Mouse (Mus musculus) cerebellum, adult 9-10 months (tissue): ENCODE results near the gene Stox2.

Experiments used
- DNase-seq: peaks from one replicate; pipeline ENCODE4 v3.0.0; 2022

Stox2 gene

DNA sequence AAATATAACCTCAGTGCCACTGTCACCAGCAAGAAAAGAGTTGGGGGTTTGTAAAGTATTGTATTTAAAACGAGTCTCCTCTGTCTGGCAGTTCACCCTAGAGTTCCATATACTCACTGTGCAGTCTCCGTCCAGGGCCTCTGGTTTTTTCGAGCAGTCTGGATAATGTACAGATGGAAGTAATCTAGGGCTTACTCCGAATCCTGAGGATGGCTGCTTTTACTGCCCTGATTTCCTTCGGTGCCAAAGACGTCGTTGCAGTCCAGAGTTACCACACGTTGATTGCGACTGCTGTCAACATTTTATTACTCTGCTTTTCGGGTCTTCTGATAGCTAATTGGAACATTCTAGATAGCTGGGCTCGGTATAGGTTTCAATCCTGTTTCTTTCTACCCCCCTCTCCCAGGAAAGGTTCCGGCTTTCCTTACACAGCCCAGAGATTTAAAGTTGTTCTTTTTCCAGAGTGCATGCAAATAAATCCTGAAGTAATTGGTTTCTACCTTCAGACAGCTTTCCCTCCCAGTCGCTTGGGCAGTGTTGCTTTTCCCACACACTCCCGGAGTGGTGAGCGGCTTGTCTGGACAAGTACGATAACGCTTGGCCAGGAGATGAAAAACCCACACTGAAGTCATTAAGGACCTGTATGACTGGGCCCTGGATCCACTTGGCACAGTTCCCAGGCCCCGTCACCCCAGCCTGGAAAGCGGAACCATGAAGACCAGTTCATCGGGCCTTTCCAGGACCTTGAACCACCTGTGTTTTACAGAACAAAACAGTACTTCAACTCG is 94.1 kb downstream of the Stox2 start:
- DNase-seq: no peak

DNA sequence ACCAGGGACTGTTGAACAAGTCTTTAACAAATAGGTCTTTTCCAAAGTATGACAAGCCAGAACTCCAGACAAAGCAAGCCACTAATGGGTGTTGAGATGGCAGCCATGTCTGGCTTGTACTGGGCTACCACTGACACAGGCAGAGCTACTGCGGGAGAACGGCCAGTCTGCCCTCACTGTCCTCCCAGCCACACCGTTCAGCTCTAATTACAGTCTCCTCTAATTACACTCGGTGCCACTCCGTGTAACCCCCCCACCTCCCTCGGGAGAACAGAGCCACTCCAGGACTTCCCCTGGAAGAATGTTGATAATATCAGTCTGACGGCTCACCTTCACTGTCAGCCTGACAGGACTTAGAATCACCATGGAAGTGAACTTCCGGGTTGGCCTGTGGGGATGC is 97.1 kb downstream of the Stox2 start:
- no peak for DNase-seq

DNA sequence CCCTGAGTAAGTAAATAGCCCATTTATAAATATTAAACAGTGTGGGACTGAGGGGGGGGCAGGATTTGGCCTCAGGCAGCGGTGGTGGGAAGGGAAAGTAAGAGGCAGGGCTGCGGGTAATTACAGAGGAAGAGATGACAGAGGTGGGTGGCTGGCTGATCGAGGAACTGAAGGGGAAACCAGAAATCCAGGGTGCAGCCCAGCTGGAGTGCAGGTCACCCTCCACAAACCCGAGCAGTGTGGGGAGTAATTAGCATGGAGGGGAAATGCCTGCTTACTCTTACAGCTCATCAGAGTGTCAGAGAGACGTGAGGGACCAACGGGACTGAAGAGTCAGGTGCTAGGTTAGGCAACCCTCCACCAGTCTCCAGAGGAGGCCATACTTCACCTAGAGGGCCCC is 98.4 kb downstream of the Stox2 start:
- no peak for DNase-seq

DNA sequence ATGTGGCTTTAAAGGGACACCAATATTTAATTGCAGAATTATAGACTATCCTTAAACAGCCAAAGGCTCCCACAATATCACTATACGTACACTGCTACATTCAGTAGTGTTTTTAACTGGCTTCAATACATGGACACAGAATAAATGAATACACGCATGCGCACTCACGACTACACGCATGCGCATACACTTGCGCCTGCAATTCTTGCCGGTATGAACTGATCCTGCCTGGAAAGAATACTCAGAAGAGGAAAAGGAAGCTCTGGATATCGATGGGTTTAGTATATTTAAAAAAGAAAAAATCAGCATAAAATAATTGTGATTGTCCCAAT is 100.4 kb downstream of the Stox2 start:
- DNase-seq: peak; percentile 45

DNA sequence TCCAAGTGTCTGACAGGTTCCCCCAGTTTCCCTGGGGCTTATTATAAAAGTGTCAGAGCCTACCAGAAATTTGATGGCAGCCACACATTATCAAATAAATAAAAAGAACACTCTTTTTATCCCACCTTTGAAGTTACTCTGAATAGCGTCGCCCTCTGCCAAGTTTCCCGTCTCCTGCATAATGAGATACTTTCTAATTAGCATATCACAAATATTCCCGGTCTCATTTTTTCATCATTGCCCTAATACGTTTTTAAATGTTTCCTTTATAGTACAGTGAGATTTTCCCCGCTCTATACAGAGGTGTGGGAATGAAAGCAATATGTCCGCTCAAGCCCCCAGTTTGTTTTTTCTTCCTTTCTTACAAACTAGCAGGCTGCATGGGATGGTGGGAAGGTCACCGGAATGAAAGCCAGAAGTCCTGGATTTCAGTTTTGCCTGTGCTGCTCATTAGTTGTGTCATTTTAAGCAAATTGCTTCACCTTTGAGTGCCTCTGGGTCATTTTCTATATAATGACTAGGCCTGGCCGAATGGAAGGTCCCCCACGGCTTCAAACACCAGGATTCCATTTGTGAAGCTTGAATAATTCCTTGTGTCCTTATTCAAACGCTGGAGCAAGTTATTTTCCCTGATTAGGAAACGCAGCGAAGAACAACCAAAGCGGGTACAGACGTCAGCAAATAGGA is 100.9 kb downstream of the Stox2 start:
- DNase-seq: peak; percentile 31

DNA sequence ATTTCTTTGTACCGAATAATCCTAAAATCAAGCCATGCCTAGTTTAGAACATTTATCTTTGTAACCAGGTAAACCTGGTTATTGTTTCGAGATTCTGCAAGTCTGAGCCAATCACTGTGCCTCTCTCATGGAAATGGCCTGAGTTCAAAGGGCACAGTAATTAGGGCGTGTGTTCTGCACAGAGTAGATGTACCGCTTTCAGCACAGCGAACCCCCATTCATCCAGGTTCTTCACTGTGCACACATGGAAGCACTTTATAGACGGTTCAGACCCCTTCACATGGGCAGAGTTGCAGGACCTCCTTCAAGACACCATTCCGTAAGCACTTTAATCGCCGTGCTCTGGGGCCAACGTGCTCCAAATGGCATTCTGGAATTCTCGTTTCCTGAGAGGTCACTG is 104.7 kb downstream of the Stox2 start:
- no peak for DNase-seq

DNA sequence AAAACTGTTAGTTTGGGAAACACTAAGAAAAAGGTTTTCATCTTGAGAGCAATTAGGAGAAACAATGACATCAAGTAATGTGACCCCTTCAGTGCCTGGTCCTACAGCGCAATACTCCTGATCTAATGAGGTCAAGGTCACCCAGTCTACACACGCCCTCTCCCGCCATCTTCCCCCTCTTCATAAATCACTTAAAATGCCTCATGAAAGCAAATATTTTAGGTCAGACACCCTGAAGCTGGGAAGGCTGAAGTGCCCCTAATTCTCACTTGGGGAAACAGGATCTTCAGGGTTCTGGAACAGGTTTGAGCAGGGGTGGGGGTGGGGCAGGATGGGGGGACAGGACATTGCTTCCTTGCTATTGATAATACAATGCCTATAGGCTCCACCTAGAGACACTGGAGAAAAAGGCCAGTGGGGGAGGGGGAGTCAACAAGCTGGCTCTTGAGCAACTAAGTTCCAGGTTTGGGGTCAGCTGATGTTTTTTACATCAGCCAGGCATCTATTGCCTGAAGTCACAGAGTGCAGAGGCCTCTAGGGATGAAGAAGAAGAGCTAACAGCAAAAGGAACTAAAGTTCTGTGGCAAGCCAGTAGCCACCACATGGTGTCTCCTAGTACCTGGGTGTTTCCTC is 107.4 kb downstream of the Stox2 start:
- no peak for DNase-seq

DNA sequence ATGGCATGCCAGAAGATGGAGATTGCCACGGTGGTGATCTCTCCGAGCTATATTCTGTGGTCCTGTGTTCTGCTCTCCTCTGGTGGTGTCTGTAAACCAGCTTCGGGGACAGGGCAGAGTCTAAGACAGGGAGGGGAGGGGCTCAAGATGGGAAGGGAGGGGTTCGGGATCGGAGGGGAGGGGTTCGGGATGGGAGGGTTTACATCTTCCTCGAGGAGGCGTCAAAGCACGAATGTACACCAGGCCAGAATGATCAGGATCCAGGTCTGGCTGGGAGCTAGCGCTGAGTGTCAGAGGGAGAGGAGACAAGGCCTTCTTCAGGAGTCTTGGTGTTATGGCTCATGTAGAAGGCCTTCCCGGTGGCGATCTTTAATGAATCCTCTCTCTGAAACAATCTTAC is 109.7 kb downstream of the Stox2 start:
- no peak for DNase-seq

DNA sequence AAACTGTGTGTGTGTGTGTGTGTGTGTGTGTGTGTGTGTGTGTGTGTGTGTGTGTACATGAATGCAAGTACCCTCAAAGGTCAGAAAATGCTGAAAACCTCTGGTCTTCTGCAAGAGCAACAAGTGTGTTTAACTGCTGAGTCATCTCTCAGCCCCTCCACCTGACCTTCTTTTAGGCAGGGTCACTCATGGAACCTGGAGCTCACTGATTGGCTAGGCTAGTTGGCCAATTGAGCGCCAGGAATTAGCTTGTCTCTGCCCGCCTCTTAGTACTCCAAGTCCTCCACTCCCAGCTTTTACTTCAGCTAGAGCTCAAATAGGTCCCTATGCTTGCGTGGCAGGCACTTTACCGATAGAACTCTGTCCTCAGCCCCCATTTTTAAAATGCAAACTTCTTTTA is 110.2 kb downstream of the Stox2 start:
- DNase-seq: no peak

DNA sequence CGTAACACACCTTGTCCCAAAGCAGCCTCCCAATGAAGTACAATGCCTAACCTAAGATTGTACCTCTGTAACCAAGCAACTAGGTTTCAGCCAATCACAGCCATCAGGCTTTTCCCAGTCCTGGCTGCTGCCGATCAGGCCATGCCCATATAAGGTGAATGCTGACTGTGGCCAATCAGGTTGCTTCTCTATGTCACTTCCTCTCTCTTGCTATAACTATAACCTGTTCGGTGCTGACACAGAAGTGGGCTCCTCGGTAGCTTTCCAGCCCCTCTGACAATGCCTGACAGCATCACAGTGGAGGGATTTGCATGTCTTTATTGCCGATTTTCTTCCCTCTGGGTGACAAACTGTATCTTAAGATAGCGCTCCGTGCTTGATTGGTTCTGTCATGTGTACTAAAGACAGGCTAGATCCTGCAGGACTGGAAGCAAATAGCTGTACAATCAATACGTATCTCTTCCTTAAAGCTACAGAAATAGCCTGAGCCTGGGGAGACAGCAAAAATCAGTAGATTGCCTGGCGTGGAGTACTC is 111.9 kb downstream of the Stox2 start:
- peak; percentile 83 for DNase-seq

DNA sequence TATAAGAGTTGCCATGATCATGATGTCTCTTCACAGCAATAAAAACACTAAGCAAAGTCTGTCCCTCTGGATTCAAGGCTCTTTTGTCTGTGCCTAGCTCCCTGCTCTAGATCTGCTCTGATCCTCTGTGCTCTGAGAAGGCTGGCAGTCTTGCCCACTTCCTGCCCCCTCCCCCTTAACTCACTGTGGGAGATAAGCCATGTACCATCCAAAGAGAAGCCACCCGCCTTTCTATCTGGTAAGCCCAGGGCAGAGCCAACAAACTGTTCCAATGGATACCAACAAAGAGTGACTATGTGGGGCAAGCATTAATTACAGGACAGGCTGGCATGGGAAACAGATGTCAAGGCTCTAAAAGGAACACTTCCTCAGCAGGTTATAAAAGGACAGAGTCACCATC is 113.2 kb downstream of the Stox2 start:
- peak; percentile 11 for DNase-seq

DNA sequence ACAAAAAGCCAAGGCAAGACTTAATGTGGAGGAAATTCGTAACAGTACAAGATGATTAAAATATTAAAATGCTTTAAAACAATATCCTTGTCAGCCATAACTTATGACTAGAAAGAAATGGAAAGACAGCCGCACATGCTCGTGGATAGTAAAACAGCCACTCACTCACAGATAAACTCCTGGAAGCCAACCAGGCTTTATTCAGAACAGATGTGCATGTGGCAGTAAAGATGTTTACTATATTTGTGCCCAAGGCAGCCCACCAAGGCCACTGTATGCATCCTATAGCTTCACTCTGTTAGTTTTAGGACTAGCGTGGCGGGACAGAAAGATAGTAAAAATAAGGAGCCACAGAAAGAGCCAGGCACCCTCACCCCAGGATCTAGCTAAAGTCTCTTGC is 115.2 kb downstream of the Stox2 start:
- DNase-seq: no peak

DNA sequence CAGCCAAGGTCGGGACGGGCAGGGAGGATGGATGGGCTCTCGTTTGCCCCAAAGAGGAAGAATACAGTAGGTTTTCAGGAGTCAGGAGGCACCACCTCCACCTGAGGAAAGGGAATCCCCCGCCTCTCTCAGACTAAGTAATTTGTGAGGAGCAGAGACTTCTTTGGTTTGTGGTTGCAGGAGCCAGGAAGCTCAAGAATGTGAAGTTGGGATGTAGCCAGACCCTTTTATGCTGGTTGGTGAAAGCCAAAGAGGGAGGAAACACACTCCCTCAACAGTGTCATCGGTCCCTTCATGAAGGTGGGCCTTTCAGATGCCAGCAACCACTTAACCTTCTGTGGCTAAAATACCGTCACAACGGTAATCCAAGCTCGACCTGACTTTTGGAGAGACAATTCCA is 119.8 kb downstream of the Stox2 start:
- DNase-seq: no peak

DNA sequence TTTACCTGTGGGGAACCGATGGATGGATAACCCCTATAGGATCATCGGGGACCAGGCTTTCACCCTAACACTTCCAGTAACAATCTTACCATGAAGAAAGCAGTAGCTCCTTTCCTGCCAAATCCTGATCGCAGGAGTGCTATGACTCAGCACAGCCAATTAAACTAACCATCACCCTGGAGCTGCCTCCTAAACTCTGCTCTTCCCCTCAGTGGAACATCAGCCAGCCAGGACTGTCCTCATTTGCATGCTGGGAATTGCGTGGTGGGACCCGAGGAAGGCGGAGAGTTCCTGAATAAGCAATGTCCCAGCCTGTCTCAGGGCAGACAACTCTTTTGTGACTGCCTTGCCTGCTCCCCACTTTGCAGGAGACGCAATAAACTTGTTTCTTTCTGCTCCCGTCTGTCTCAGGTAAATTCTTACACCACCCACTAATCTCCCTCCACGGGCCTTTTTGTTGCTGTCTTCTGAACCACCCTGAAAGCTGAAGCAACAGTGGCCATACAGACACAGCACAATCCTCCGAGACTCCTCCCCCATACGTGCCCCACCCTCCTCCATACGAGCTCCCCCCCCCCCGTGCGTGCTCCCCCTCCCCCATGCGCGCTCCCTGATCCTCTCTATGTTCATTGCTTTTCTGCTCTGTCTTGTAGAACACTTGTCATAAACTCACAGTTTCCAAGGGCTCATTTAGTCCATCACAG is 121.9 kb downstream of the Stox2 start:
- DNase-seq: no peak

DNA sequence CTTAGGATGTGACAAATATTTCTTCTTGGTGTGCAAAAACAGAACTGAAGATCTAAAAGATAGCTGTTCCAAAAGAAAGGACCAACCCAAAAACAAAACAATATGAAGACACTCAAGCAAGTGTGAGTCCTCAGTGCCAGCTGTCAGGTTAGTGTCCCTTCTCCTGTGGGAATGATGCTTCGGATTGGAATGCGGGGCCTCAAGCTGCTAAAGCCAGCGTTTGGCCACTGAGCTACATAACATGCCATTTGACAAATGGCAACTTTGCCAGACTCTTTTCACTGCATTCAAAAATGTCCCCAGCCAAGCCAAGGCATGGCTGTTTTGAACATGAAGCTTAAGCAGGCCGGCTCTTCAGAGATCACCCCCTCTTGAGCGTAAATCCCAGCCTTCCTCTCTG is 124.9 kb downstream of the Stox2 start:
- no peak for DNase-seq

DNA sequence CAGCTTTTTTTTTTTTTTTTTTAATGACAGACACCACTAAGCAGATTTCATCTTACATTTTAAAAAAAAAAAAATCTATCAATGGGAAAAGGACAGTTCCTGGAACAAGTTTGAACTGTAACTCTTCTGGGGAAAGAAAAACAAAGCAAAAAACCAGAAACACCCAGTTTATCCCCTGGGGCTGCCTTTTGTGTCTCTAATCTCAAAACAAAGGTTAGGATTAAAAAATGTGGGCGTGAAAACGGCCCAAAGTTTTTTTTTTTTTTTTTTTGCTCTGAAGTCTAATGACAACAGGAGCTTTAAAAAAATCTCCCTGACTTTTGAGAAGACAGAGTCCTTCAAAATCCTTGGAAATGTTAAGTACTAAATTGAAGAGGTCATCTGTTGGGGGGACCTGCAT is 125.5 kb downstream of the Stox2 start:
- no peak for DNase-seq

DNA sequence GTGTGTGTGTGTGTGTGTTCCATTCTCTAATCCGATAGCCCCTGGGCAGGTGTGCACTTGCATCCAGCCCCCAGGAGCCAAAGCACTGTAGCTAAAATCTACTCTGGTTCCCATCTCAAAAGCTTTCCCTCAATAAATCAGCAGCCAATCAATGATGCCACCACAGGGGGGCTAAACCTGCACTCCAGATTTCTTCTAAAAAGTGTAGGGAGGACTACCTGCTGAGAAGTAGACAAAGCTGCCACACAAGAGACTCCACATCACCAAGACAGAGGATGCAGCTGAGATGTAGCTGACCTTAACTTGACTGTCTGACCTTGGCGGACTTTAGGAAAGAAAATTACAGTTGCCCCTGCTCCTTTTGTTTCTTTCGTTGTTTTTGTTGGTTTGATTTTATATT is 127.7 kb downstream of the Stox2 start:
- DNase-seq: no peak

DNA sequence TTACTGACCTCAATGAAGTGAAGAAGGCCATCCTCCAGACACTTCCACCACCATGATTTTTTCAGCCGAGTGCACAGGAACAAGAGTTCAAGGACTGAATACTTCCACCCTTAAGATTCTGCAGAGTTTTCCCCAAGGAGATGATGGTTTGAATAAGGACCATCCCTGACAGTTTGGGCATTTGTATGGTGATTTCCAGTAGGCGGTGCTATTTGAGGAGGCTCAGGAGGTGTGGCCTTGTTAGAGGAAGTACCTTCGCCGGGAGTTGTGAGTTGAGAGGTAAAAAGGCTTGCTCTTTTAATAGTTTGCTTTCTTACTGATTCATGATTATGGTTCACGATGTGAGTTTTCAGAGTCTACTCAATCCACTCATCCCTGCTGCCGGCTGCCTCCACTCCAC is 138.0 kb downstream of the Stox2 start:
- no peak for DNase-seq

DNA sequence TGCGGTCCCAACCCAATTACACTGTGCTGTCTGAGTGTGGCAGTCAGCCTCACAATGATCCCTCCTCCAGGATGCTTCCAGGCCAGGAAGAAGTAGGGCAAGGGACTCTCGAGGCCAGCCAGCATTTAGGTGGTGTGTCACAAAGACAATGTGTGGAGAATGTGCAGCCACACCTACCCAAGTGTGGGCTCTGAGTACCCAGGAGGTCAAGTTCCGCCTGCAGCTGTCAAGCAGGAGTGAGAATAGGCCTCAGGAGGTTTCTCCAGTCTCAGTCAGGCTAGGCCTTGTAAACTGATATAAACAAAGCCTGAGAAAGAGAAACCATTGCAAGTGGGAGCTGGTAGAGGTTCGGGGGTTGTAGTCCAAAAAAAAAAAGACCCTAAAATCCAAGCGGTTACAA is 139.8 kb downstream of the Stox2 start:
- DNase-seq: no peak

DNA sequence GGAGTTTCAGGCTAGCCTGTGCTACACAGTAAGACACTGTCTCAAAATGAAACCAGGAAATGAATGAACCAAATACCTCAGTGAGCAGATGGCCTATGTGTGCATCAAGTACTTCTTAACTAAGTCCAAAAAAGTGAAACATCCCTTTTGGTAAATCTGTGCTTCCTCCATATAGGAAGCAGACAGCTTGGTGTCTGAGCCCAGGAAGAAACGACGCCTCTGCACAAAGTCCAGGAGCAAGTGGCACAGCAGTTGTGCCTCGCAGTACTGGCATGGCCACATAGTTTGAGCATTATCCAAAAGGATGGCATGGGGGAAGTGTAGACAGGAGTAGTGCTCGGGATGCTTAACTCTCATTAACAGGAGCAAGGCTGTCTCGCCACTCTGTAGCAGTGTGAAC is 140.3 kb downstream of the Stox2 start:
- no peak for DNase-seq

DNA sequence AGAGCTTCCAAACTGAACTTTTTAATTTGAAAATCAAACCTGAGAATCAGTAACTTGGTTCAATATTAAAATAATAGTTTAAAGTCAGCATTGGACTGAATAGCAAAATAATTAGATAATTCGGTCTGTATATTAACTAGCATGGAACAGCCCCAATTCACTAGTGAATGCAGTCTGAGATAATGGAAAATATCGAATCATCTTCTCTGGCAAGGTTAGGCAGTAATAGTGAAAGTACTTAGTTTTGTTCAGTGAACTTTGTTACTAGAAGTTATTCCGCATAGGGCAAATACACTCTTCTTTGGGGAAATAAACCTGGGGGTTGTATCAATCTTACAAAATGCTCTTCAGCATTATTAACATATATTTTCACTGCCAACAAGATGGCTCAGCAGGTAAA is 147.7 kb downstream of the Stox2 start:
- DNase-seq: no peak

DNA sequence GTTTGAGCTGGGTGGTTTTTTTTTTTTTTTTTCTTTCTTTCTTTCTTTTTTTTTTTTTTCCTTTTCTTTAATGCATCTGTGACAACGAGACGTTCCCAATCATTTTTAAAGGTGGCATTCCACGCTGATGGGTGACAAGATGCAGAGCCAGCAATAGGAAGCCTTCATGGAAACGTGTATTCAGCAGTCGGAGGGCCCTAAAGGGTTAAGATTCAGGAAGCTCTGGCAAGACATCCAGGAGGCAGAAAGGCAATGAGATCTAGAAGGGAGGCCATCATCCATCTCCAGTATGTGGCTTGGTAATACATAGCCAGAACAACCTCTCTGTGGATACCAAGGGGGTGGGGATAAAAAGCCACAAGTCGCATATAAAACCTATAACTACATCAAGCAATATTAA is 156.5 kb downstream of the Stox2 start:
- peak; percentile 64 for DNase-seq

DNA sequence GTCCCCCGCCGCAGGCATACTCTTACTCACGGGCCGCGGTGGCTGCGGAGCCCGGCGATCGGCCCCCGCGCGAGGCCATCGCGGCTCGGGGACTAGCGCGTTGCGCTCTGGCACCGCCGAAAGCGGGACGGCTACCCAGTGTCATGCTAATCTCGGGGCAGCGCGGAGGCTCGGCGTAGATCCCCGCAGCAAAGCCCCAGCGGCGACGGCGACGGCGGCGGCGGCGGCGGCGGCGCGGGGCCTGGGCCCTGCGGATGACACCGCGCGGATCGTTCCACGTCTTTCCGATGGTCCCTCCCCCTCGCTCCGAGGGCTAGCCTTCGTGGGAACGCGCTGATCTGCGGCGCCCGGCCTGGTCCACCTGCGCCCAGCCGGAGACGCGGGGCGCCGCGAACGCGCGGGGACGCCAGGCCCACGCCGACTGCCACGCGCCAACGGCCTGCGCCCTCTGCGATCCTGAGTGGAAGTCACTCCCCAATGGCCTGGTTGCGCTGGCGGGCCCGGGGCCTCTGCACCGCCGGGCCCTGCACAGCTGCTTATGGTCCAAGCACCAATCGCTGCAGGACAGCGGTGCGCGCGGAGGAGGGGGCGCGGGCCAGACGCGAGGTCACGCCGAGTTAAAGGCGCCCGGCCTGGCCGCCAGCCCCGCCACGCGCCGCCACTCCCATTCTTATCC is 157.2 kb downstream of the Stox2 start:
- DNase-seq: peak; percentile 69
